Comparison of ENCODE assay signal across 29 mouse cellular contexts in genomic region chr8:9494225-9494598, GRCm38 (mm10).
DNase-seq lines count a peak whose midpoint lies in the region; ATAC-seq and TF ChIP-seq lines count a peak whose summit lies in the region.
"Had no signal": no experiment of that assay in that cellular context is flagged by ENCODE, and none has a peak within 500 bp of the region (broad histone marks: within the 10 kb centered on the region; RNA-seq: fewer than 3 reads in every experiment).

No protein-coding gene starts in this region.

- H3K4me3 ChIP-seq in hindbrain, embryonic 13.5 days = no peak overlapping the region
- H3K4me3 ChIP-seq in hindbrain, embryonic 11.5 days (ENCODE audit: low read depth, low read length) = no peak overlapping the region
- H3K4me3 ChIP-seq in layer of hippocampus, adult 2 months = no peak overlapping the region
- no peak overlapping the region for H3K4me3 ChIP-seq in hindbrain, embryonic 15.5 days
- H3K4me3 ChIP-seq in midbrain, embryonic 15.5 days = no peak overlapping the region
- H3K4me3 ChIP-seq: embryonic facial prominence, embryonic 12.5 days; forebrain, embryonic 10.5 days; heart, adult 2 months; heart, embryonic 12.5 days; liver, embryonic 12.5 days; megakaryocyte, embryonic 14.5 days had no signal

- peaks cover 16% of the 10 kb centered on the region for H3K4me1 ChIP-seq in hindbrain, embryonic 13.5 days (replicated peaks)
- no peaks in the 10 kb centered on the region for H3K4me1 ChIP-seq in hindbrain, embryonic 11.5 days (replicated peaks; ENCODE audit: control insufficient read depth, insufficient read depth, low read length)
- peaks cover 10% of the 10 kb centered on the region for H3K4me1 ChIP-seq in hindbrain, embryonic 15.5 days (replicated peaks)
- H3K4me1 ChIP-seq in midbrain, embryonic 15.5 days = peaks cover 8% of the 10 kb centered on the region
- H3K4me1 ChIP-seq: forebrain, embryonic 10.5 days; heart, embryonic 12.5 days; liver, embryonic 12.5 days; megakaryocyte, embryonic 14.5 days had no signal

- peak; percentile 34; the same call in 1 of the 2 replicates for ATAC-seq in hindbrain, embryonic 13.5 days (ENCODE audit: low FRiP score)
- no peak for ATAC-seq in hindbrain, embryonic 11.5 days (ENCODE audit: low FRiP score)
- 0 out of 2 replicates have a peak, but pooled peaks have one; percentile 25 for ATAC-seq in hindbrain, embryonic 15.5 days (ENCODE audit: low FRiP score, low read depth)
- ATAC-seq in midbrain, embryonic 15.5 days (replicated peaks) = peak; percentile 53
- no peak for ATAC-seq in erythroblast, adult 5-6 weeks (replicated peaks; ENCODE audit: low FRiP score, poor library complexity, severe bottlenecking)
- ATAC-seq: forebrain, postnatal 0 days; liver, embryonic 12.5 days; liver, postnatal 0 days; lung, postnatal 0 days had no signal

- H3K36me3 ChIP-seq in hindbrain, embryonic 13.5 days = no peaks in the 10 kb centered on the region
- H3K36me3 ChIP-seq in hindbrain, embryonic 11.5 days (ENCODE audit: control insufficient read depth, insufficient read depth, low read length) = no peaks in the 10 kb centered on the region
- H3K36me3 ChIP-seq in hindbrain, embryonic 15.5 days = no peaks in the 10 kb centered on the region
- no peaks in the 10 kb centered on the region for H3K36me3 ChIP-seq in midbrain, embryonic 15.5 days (replicated peaks)
- H3K36me3 ChIP-seq: embryonic facial prominence, embryonic 12.5 days; forebrain, embryonic 10.5 days; heart, embryonic 12.5 days; liver, embryonic 12.5 days had no signal

- 53% methylated on average over 1 of the region's 1 CpGs for WGBS in hindbrain, embryonic 13.5 days
- 61% methylated on average over 1 of the region's 1 CpGs for WGBS in hindbrain, embryonic 11.5 days
- 43% methylated on average over 1 of the region's 1 CpGs for WGBS in hindbrain, embryonic 15.5 days
- 70% methylated on average over 1 of the region's 1 CpGs for WGBS in midbrain, embryonic 15.5 days

- no peak for DNase-seq in hindbrain, embryonic 11.5 days (ENCODE audit: low spot score)
- no peak for DNase-seq in layer of hippocampus, adult 2 months (ENCODE audit: low spot score in 2 of 2)
- DNase-seq in layer of hippocampus, adult 9-11 months = no peak
- DNase-seq in cerebellum, postnatal 25 days = no peak
- DNase-seq: adrenal gland, postnatal 14 days; cerebellum, adult 11 months; cerebellum, adult 9-10 months; forebrain, postnatal 0 days; heart, adult 2 months; heart, postnatal 4 days; kidney, adult 8-10 months; kidney, postnatal 36 days; layer of hippocampus, postnatal 36 days; left cerebral cortex, postnatal 4 days; liver, postnatal 0 days; lung, postnatal 4 days; right cerebral cortex, postnatal 4 days; thymus, adult 2 months; thymus, postnatal 4 days had no signal

- no peak overlapping the region for H3K4me2 ChIP-seq in hindbrain, embryonic 13.5 days
- H3K4me2 ChIP-seq in hindbrain, embryonic 11.5 days (replicated peaks; ENCODE audit: low read depth, low read length) = no peak overlapping the region
- H3K4me2 ChIP-seq in hindbrain, embryonic 15.5 days = no peak overlapping the region
- no peak overlapping the region for H3K4me2 ChIP-seq in midbrain, embryonic 15.5 days
- H3K4me2 ChIP-seq: embryonic facial prominence, embryonic 12.5 days; heart, embryonic 12.5 days; liver, embryonic 12.5 days had no signal

- H3K9ac ChIP-seq in hindbrain, embryonic 13.5 days = no peak overlapping the region; the same call in 1 of the 2 replicates
- H3K9ac ChIP-seq in hindbrain, embryonic 11.5 days (ENCODE audit: low read depth, low read length) = no peak overlapping the region
- H3K9ac ChIP-seq in hindbrain, embryonic 15.5 days = no peak overlapping the region
- no peak overlapping the region for H3K9ac ChIP-seq in midbrain, embryonic 15.5 days
- H3K9ac ChIP-seq: embryonic facial prominence, embryonic 12.5 days; forebrain, postnatal 0 days; heart, embryonic 12.5 days; liver, embryonic 12.5 days; liver, postnatal 0 days had no signal

- H3K27ac ChIP-seq in hindbrain, embryonic 13.5 days = peak overlapping the region; percentile 82
- H3K27ac ChIP-seq in hindbrain, embryonic 11.5 days (ENCODE audit: low read depth, low read length) = no peak overlapping the region
- no peak overlapping the region for H3K27ac ChIP-seq in layer of hippocampus, adult 2 months
- peak overlapping the region; percentile 70 for H3K27ac ChIP-seq in hindbrain, embryonic 15.5 days (replicated peaks)
- peak overlapping the region; percentile 60 for H3K27ac ChIP-seq in midbrain, embryonic 15.5 days
- H3K27ac ChIP-seq: embryonic facial prominence, embryonic 12.5 days; forebrain, embryonic 10.5 days; heart, adult 2 months; liver, embryonic 12.5 days had no signal

- no peaks in the 10 kb centered on the region for H3K9me3 ChIP-seq in hindbrain, embryonic 13.5 days
- H3K9me3 ChIP-seq in hindbrain, embryonic 11.5 days (ENCODE audit: control insufficient read depth, low read length) = no peaks in the 10 kb centered on the region
- no peaks in the 10 kb centered on the region for H3K9me3 ChIP-seq in hindbrain, embryonic 15.5 days
- no peaks in the 10 kb centered on the region for H3K9me3 ChIP-seq in midbrain, embryonic 15.5 days
- H3K9me3 ChIP-seq: embryonic facial prominence, embryonic 12.5 days; forebrain, embryonic 10.5 days; heart, embryonic 12.5 days; liver, embryonic 12.5 days; megakaryocyte, embryonic 14.5 days had no signal

- no peaks in the 10 kb centered on the region for H3K27me3 ChIP-seq in hindbrain, embryonic 13.5 days
- H3K27me3 ChIP-seq in hindbrain, embryonic 11.5 days (ENCODE audit: control insufficient read depth, insufficient read depth, low read length) = no peaks in the 10 kb centered on the region
- no peaks in the 10 kb centered on the region for H3K27me3 ChIP-seq in hindbrain, embryonic 15.5 days
- H3K27me3 ChIP-seq in midbrain, embryonic 15.5 days (replicated peaks) = no peaks in the 10 kb centered on the region
- H3K27me3 ChIP-seq: embryonic facial prominence, embryonic 12.5 days; heart, embryonic 12.5 days; liver, embryonic 12.5 days; megakaryocyte, embryonic 14.5 days had no signal

- peak; percentile 23 for TF ChIP-seq CTCF in layer of hippocampus, adult 2 months (conservative IDR thresholded peaks at IDR 0.05)

Comparison
In these comparisons a context has a peak if more than half of its experiments do, and no peak if none do; other contexts are left out.
1. ATAC-seq: peak in hindbrain, embryonic 13.5 days (single experiment), hindbrain, embryonic 15.5 days (single experiment) and midbrain, embryonic 15.5 days (single experiment); none in hindbrain, embryonic 11.5 days (single experiment) and erythroblast, adult 5-6 weeks (single experiment).
2. H3K27ac ChIP-seq: peak in hindbrain, embryonic 13.5 days (single experiment), hindbrain, embryonic 15.5 days (single experiment) and midbrain, embryonic 15.5 days (single experiment); none in hindbrain, embryonic 11.5 days (single experiment) and layer of hippocampus, adult 2 months (single experiment).